Mouse (Mus musculus) ovary, postnatal 36 days (tissue): Measurements from ENCODE around the gene Gm10112.

Experiments
- DNase-seq: peaks from one replicate; pipeline ENCODE4 v3.0.0; 2022; ENCODE audit warnings: low spot score, mixed read lengths

Gene Gm10112

DNA sequence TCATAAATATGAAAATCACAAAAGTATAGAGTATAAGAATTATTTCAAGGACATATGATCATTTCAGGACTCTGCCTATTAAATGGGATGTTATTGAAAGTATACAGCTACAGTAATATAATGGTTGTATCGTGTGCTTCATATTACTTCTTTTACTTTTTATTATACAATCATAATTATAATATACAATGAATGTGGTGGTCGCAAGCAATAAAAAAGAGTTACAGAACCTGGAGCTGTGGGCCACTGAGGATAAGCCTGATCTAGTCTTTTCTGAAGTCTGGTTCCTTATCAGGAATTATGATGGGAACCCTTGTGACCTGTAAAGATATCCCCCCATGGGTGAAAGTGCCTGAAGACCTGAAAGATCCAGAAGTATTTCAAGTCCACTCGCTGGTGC, at the start of gene Gm10112:
TSS of gene Gm10112 (plus strand) at position 301 of the 400 bp plus-strand sequence.
- DNase-seq, result no peak

DNA sequence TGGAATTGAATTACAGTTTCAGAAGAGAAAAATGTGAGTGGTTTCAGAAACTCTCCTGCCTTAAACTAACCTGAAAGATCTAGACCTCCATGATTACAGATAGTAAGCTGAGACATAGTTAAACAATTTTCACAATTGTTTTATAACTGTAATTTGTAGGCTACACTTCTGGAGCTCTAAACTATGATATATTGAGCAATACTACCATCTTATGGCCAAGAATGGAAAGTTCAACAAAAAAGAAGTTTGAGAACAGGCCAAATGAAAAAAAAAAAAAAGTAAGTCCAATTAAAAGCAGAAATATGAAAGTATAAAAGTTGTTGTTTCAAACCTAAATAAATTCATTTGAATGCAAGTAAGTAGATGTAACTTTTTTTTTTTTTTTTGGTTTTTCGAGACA, 21.4 kb downstream of the Gm10112 start:
- DNase-seq, result no peak

DNA sequence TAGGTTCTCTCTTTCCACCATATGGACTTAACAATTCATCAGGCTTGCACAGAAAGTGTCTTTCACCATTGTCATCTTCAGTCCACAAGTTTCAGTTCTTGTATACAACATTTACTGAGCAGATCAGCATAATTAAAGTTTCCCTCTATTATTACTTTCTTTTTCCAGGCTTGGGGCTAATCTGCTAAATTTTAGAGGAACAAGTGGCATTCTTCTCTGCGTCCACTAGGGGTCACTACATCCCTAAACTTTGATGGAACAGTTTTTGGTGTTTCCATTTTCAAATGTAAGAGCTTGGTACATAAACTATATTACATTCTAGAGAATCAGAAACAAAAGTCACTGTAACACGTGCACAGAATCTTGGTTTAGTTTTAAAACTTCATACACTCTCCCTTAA, 28.2 kb downstream of the Gm10112 start:
- DNase-seq, result no peak

DNA sequence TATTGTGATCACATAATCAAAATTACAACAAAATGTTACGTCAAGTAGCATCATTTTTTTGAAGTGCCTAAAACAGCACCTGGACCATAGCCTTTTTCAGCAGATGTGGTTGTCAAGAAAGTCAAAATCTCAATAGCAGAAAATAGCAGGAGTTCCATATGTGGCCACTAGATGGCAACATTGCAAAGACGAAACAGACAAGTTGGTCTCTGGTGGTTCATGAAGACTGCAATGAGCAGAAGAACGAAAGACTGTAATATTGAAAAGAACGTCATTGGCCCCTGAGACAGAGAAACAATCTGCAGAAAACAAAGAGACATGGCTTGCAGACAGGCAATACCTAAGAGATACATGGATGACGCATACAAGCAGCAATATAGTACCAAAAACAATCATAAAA, 42.1 kb downstream of the Gm10112 start:
- no peak for DNase-seq
